21 mouse cellular contexts compared by ENCODE assay signal in the genomic region with DNA sequence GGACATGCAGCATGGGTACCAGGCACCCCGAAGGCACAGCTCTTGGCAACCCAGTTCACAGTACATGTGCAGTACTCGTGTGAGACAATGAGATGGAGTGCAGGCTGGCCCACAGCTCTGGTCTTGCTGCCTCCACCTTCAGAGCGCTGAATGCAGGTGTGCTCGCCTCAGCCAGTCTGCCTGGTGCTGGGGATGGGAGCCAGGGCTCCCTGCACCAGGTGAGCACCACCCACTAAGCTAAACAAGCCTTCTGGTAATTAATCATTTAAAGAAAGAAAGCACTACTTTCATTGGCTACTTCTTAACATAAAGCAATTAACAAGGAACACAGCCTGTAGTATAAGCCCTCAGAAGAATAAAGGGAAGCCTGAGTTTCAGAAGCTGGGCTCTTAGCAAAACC.
"Had no signal": no experiment of that assay in that cellular context is flagged by ENCODE, and none has a peak within 500 bp of the region (broad histone marks: within the 10 kb centered on the region; RNA-seq: fewer than 3 reads in every experiment).

No protein-coding gene starts in this region.

- H3K27ac ChIP-seq: kidney, embryonic 15.5 days; limb, embryonic 12.5 days; limb, embryonic 15.5 days; liver, embryonic 14.5 days; midbrain, embryonic 15.5 days; neural tube, embryonic 12.5 days; neural tube, embryonic 15.5 days had no signal

- H3K4me1 ChIP-seq: kidney, embryonic 15.5 days; limb, embryonic 12.5 days; midbrain, embryonic 12.5 days; midbrain, embryonic 15.5 days; neural tube, embryonic 12.5 days; neural tube, embryonic 15.5 days had no signal

- H3K4me3 ChIP-seq: kidney, embryonic 15.5 days; limb, embryonic 12.5 days; limb, embryonic 15.5 days; midbrain, embryonic 12.5 days; midbrain, embryonic 15.5 days; neural tube, embryonic 12.5 days; neural tube, embryonic 15.5 days had no signal

- DNase-seq: kidney, adult 11 months; kidney, adult 8-10 months; kidney, postnatal 10 days; kidney, postnatal 4 days; left cerebral cortex, postnatal 4 days; liver, postnatal 0 days; lung, embryonic 14.5 days; right cerebral cortex, adult 18-20 months; right cerebral cortex, postnatal 14 days; right cerebral cortex, postnatal 4 days; thymus, postnatal 4 days had no signal

- ATAC-seq: liver, postnatal 0 days; lung, postnatal 0 days; midbrain, embryonic 15.5 days had no signal

- H3K9ac ChIP-seq: kidney, embryonic 15.5 days; limb, embryonic 12.5 days; limb, embryonic 15.5 days; liver, embryonic 14.5 days; liver, postnatal 0 days; lung, embryonic 14.5 days; midbrain, embryonic 12.5 days; midbrain, embryonic 15.5 days; neural tube, embryonic 12.5 days; neural tube, embryonic 15.5 days had no signal

- H3K4me2 ChIP-seq: kidney, embryonic 15.5 days; limb, embryonic 12.5 days; limb, embryonic 15.5 days; liver, embryonic 11.5 days; lung, embryonic 14.5 days; midbrain, embryonic 12.5 days; midbrain, embryonic 15.5 days; neural tube, embryonic 12.5 days; neural tube, embryonic 15.5 days had no signal

- H3K27me3 ChIP-seq: kidney, embryonic 15.5 days; limb, embryonic 12.5 days; limb, embryonic 15.5 days; midbrain, embryonic 12.5 days; midbrain, embryonic 15.5 days; neural tube, embryonic 12.5 days; neural tube, embryonic 15.5 days had no signal

- H3K9me3 ChIP-seq: kidney, embryonic 15.5 days; limb, embryonic 12.5 days; limb, embryonic 15.5 days; midbrain, embryonic 12.5 days; midbrain, embryonic 15.5 days; neural tube, embryonic 12.5 days; neural tube, embryonic 15.5 days had no signal
